Mouse (Mus musculus): ENCODE results near the gene Poglut1.

The Poglut1 gene

DNA sequence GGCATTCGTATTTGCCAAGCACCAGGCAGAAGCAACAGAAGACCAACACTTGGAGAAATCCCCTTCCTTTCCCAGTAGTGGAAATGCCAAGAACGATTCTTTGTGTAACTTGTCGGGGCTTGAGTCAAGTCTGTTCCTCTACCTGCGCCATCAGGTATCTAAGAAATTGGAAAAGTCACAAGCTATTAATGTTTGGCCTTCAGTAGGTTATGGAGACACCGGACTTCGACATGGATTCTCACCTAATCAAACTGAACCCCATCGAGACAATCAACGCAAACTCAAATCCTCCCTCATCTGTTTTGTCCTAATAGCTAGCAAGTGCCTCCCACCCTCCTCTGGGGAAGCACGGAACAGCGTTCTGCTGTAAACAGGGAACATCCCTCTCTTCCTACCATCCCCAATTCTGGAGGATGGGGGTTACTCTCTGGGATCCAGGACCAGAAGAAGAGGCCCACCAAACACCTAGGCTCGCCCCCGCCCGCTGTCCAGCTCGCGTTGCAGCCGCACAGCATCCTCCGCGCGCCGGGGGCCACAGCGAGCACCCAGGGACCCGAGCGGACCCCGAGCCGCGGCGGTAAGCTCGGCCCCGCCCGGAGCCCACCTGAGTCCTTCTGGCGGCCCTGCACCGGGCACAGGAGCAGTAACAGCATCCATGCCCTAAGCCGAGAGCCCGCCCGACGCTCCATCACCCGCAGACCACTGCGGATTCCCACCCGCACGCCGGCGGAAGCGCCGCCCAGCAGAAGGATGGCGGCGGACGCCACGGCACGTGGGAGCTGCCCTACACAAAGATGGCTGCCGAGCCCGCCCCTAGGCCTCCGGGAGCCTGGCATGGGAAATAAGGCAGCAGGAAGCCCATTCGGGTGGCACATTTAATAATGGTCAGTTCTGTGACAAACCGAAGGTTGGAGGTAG is at the start of gene Poglut1:
Gene Poglut1, minus strand, starts transcription at position 780 of the 918 bp plus-strand sequence.
- DNase-seq: peak; percentile 81

DNA sequence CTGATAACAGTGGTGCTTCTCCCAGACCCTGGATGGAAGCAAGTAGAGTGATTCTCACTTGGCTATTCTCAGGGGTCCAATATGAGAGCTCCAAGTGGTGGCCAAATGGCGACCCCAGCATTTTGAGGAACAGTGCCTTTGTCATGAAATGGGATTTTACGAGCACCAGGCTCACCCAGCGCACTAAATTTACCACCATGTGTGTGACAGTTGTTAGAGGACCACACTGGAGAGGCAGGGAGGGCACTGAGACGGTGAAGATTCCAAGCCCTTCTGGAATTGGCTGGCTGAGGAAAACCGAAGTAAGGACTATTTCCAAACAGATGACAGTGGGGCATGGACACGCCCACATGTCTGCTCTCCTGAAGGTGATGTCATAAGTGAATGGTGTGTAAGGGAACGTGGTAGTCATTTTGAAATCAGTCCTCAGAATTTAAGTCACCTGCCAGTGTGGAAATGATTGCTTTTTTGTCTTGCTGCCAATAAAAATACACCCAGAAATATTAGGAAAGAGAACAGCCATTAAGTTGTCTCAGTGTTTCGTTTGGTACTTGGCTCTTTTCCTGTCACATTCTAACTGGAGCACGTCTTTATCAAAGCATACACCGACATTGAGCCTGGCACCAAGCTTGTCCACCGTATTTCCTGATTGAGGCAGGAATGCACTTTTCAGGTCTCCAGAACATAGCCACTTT is 49.1 kb upstream of the Poglut1 start:
- no peak for DNase-seq

DNA sequence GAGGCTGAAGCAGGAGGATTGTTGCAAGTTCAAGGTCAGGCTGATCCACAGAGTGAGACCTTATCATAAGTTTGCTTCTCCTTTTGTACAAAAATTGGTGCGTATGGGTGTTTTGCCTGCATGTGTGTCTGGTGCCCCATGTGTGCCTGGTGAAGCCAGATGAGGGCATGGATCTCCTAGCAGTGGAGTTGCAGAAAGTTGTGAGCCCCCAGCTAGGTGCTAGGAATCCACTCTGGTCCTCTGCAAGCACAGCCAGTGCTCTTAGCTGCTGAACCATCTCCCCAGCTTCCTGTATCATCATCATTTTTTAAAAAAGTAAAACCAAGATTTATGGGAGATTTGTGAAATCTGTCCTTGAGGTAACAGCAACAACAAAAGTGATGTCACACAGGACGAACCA is 46.6 kb upstream of the Poglut1 start:
- DNase-seq: no peak

DNA sequence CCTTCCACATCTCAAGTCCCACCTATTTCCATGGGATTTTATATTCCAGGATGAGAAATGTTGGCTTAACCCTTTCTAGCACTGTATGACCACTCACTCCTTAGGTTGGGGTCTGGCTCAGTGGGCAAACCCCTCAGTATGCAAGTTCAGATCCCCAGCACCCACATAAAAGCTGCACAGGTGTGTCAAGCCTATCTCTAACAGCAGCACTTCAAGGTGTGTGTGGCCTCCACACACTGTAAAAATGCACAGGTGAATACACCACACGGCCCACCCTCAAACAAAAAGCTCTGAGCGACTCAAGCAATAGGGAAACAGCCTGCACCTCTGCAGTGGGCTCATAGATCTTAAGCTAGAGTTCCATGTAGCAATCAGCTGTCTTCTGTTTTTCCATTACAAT is 46.0 kb upstream of the Poglut1 start:
- DNase-seq: no peak

DNA sequence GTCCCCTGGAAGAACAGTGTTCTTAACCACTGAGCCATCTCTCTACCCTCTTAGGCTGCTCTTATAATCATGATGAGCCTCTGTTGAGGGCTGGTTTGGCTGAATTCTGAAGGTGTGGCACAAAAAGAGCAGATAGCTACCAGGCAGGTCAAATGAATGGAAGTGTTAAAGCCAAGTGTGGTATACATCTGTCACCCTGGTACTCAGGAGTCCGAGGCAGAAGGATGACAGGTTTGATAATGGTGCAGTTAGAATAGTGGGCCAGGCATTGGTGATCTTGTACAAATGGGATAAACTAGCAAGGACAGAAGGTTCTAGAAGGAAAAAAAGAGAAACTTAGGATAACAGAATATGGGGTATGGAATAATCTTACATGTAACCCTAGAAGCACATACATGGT is 44.4 kb upstream of the Poglut1 start:
- DNase-seq: no peak

DNA sequence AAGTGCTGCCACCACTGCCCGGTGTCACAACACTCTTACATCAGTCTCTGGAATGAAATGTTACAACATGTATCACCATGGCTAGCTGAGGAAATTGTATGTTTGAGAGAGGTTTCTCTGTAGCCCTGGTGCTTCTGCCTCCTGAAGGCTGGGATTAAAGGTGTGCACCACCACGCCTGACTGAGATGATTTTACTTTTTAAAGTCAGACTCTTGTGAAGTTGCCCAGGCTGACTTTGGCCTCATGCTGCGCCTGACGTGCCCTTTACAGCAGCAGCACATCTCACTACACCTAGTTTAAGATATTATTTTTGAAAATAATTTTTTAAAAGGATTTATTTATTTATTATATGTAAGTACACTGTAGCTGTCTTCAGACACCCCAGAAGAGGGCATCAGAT is 42.9 kb upstream of the Poglut1 start:
- DNase-seq: no peak

DNA sequence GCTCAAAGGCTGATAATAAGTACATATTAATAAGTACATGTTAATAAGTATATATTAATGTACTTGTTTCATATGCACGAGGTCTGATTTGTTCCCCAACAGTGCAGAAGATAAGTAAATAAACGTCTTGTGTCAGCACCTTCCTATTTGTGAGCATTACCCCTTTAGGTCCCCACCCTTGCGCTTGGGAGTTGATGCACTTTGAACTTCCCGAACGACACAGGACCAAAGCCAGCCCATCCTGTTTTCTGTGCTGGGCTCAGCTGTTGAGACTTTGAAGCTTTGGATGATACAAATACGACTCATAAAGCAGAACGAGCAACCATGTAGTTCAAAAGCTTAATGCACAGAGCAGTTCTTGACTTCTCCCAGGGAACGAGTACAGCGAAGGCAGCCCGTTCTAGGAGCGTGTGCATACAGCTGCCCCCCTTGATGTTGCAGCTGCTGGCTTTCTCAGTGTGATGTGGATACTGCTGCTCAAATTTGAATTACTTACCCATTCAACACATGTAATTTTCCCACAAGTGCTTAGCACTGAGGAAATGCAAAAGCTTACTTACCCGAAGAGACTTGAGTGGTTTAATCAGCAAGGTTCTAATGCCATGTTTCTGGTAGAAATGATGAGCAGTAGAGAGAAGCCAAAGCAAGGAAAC is 42.1 kb upstream of the Poglut1 start:
- DNase-seq: peak; percentile 10

DNA sequence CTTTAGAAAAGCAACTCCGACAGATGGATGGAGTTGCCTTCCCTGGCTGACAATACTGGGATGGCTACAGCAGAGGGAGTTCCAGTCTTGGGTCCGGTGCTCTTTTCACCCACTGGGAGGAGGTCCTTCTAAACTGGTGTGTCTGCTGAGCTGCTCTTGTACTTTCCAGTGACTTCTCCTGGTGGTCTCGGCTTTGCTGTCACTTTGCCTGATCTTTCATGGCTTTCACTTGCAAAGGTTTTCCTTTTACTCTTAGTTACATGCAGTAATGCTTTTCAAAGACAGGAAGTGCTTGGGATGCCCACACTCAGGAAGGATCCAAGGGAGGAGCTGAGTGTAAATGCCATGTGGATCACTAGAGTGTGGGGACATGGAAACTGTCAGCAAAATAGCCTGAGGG is 41.4 kb upstream of the Poglut1 start:
- no peak for DNase-seq

DNA sequence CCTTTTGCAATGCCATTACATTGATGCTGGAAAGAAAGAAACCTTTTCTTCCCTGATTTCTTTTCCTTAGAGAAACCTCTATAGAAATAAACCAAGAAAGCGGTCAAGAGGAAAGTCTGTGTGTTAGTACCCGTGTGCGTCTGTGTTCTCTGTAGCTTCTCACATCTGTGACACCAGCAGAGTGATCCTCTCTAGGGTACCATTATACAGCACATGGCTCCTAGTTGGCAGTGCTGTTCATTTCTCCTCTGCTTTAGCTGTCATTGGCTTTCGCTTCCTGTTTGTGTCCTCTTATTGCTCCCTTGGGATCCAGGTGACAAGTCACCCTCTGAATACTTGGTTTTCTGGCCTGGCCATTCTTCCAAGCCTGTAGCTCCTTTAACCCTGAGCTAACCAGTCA is 37.5 kb upstream of the Poglut1 start:
- DNase-seq: no peak

DNA sequence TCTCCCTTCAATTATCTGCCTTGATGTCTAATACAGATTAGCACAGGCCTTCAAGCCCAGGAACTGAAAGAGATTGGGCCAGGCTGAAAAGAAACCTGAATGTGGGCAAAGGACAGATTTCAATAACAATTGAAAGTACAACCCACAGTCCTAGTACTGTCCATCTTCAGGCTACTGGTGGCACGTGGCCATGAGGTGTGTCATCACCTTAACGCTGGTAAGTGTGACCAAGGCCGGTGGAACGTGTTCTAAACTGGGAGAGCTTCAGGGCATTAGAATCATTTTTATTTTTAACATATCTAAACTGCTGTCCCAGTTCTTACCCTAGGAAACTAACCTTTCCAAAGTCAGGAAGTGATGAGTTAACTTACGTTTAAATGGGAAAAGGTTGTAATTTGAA is 37.1 kb upstream of the Poglut1 start:
- DNase-seq: no peak

DNA sequence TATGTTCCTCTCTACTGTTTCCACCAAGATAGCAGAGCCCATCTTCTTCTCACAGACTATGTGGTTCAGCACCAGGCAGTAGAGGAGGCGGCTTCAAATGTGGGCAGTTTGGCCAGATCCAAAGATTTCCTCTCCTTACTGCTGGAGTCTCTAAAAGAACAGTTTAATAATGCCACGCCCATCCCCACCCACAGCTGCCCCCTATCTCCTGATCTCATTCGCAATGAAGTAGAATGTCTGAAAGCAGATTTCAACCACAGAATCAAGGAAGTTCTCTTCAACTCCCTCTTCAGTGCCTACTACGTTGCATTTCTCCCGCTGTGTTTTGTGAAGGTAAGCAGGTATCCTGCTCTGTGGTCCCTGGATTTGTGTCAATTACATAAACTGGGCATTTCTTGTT is 35.1 kb upstream of the Poglut1 start:
- DNase-seq: no peak

DNA sequence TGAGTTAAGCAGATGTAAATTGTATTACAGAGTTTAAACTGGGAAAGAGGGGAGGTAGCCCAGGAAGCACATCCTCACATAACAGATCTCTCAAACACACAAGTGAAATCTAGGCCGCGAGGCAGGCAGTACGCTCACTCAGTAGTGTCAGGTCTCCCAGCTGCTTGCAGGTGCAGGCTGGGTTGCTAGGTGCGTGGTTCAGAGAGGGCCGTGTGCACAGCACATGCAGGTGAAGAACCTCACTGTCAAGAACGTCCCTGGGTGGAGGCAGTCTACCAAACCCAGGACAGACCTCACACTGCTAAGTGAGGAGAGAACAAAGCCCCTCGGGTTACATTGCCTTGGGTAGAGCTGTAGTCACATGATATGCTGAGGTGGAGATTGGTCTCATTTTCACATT is 34.7 kb upstream of the Poglut1 start:
- DNase-seq: no peak

DNA sequence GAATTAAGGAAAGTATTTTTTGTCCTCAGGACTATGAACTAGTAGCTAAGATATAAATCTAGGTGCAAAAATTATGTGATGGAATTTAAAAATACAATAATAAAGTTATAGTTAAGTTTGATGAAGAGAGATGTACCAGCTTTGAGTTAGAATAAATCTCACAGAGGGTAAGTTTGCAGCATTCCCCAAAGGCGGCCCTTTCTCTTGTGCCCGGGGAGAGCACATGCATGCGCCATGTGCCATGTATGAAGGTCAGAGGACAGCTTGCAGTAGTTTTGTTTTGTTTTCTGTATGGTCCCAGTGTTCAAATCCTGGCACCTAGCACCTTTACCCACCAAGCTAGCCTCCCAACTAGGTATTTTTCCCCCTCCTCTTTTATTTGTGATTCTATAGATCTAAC is 21.4 kb upstream of the Poglut1 start:
- DNase-seq: no peak

DNA sequence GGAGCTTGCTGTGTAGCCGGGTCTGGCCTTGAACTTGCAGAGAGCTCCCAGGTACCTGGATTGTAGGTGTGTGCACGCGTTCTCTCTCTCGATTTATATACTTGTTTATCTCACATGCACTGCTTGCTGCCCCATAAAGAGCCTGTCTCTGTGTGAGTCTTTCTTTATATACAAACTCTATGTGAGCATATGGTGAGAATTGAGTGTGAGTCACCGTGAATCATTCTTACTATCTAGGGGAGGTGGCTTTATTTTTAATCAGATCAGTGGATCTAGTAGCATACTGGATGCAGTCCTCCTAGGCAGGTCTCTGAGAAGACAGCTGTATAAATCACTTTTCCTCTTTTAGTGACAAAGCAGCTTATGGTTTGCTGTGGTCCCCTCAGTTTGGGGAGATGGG is 18.1 kb upstream of the Poglut1 start:
- DNase-seq: no peak

DNA sequence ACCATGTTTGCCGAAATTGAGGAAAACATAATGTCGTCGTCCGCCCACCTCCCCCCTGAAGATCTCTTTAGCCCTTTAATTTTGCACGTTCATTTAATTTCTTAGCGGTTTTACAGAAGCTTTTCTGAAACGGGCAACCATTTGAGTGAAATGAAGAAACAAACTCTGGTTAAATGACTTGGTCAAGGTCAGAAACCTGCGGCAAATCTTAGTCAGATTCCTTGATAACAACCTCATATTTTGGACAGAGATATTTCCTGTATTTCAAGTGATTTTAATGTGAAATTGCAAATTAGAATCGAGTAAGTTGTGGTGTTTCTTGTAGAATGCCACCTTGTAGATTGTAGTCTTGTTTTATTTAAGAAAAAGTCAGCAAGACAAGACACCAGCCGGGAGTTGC is 13.5 kb upstream of the Poglut1 start:
- no peak for DNase-seq

DNA sequence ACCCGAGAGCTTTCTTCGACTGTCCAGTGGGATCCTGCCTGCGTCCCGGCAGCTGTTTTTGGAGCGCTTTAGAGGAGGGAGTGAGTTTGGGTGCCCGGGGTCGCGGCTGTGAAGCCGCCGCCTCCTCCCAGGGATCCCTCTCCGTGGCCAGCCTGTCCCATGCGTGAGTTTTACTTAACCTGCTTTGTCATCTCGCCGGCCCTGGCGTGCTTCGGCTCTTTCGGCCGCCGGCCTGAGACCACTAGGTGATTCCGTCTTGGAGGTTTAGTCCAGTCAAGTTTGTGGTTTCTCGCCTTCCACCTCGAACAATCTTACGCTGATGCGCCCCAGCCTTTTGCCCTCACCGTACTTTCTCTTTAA is 12.9 kb upstream of the Poglut1 start:
- no peak for DNase-seq

DNA sequence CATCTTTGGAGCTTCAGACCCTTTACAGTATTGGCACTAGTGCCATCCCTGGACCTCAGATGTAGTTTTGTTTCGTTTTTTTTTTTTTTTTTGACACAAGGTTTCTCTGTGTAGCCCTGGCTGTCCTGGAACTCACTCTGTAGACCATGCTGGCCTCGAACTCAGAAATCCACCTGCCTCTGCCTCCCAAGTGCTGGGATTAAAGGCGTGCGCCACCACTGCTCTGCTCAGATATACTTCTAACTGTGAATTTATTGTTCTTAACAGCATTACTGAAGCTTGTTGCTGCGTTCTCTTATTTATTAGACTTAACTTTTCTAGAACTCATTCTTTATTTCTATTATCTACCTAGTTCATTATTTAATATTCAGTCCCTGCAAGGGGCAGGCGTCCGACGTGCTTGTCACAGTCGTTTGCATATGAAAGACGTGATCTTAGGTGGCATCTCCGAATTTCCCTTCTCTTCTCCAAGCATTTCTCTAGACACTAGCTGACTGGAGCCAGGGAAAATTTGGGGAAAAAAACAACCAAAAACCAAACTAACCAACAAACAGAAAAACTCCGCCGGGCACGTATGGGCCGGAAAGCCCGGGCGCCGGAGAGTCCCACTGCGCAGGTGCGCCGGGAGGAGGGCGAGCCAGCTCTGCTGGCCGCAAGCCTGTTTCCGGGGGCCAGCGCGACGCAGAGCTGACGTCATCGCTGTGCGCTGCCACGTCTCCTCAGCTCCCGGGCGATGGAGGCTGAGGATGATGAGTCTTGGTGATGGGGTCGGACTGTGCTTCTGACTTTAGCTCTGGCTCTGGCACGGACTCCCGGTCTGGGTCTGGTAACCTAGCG is 12.3 kb upstream of the Poglut1 start:
- DNase-seq: peak; percentile 96

DNA sequence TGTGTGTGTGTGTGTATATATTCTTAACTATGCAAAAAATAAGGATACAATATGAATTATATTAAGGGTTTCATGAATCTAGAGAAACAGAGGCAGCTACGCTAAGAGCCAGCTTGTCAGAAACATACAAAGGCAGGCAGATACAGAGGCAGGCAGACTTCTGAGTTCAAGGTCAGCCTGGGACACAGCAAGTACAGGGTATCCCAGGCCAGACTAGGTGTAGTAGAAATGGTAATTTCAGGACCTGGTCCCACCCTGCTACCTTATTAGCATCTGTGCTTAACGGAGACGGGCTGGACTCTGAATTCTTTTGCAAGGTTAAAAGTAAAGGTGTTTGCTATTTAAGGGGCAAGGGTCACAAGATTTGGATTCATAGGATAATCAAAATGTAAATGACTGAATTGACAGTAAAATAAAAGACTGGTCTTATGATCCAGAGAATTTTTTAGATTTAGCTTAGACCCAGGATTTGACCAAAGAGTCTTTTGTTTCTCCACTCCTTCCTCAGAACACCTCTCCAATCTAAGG is 8.2 kb upstream of the Poglut1 start, which contains the start of gene Tmem39a:
Gene Tmem39a, plus strand, starts transcription at position 478 of the 528 bp plus-strand sequence.
- no peak for DNase-seq

DNA sequence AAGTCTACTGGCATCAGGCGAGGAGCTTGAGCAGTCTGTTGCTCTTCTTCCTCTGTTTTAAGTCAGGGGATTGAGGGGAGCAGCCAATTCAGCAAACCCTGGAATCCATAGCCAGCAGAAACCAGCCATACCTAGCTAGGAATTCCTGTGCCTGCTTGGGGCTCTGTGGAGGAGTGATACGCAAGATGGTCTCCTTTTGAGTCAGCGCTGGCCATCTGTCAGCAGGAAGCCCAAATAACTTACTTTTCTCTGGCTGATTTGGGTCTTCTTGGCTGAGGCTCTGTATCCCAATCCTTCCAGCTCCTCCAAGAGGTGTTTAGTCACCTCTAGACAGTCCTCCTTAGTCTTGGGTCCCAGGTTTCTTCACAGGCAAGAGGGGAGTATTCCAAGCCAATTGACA is 5.9 kb upstream of the Poglut1 start:
- DNase-seq: no peak

DNA sequence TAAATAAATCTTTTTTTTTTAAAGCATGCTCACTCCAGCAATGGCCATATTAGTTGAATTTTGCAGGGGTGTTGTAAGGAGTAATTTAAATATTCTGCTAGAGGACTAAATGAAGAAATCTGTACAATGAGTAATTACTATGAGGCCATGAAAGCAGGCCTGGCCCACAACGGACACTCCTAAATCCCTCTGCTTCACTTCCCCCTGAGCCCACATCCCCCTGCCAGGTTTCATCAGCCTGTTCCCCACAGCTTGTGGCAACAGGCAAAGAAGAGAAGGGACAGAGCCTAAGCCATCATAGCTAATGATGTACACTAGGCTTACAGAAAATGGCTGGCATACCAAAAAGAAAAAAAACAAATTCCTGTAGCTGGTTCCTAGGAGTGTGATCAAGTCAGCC is 2.1 kb downstream of the Poglut1 start:
- DNase-seq: no peak

DNA sequence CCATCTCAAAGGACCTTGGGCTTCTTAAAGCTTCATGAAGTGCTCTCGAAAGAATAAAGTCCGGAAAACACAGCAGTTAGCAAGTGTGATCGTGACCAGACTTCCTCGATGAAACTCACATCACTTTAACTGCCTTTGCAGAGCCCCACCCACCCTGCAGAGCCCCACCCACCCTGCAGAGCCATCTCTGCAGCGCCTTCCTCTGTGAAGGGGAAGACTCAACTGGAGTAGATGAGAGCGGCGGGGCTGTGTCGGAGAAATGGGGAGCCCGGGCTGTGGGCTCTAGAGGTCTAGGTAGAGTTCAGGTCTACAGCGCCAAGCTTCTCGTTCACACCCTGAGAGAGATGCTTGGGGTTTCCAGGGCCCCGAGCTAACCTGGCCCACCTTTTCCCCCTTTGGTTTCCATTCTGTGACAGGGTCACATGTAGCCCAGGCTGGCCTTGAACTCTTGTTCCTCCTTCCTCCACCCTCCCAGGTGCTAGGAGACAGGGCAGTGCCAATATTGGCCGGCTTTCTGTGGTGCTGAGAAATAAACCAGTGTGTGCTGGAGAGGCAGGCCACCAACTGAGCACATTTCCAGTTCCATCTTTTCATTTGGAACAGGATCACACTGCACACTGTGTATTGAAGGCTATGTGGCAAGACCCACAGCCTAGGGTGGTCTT is 11.2 kb downstream of the Poglut1 start:
- DNase-seq: no peak

DNA sequence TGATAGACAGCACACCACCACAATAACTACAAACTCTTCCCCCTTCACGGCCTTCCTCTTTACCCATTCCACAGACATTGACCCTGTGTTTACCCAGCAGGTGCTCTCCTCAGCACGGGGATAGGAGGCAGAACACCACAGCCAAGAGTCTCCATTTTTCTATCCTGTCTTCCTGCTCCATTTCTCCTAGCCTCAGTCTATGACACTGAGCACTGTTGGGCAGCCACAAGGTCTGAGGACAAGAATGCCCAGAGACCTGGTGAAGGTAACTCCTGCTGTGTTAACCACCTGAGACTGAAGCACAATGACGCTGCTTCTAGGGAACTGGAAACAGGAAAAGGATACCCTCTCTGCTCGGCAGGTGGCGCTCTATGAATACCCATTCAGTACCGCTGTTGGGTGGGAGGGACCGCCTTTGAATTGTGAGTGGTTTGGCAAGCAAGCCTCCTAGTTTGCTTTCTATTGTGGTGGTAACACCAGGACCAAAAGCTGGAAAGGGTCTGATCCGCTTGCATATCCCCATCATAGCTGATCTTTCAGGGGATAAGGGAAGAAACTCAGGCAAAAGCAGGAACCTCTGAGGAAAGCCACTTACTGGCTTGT is 13.4 kb downstream of the Poglut1 start:
- peak; percentile 77 for DNase-seq
